Mouse (Mus musculus) lung, postnatal 0 days (tissue): ENCODE data around the gene Fbxl13.

Experiments
- CTCF ChIP-seq: IDR thresholded peaks from 2 replicates; pipeline ENCODE4 v1.5.1; 2016; ENCODE audit warnings: antibody characterized with exemption, mild to moderate bottlenecking
- EP300 ChIP-seq: IDR thresholded peaks from 2 replicates; pipeline ENCODE4 v1.6.1; 2016; ENCODE audit warnings: antibody characterized with exemption, mild to moderate bottlenecking, control low read depth

GRCm38 (mm10) chr5:21527488-21527911, 117.9 kb downstream of the Fbxl13 start:
- 0 out of 2 replicates have a peak, but pooled peaks have one; percentile 15 for TF ChIP-seq CTCF
- TF ChIP-seq EP300: no peak
